Mouse (Mus musculus) cerebellum, adult 2 months (tissue): ENCODE results near the gene Chaf1a. TPM values are rescaled to one million over a fixed set of nuclear protein-coding genes. Genes with fewer than 3 reads are reported as not detected.

ENCODE experiments used
- DNase-seq, 2 experiments: peaks; one replicate each; pipeline ENCODE4 v3.0.0; 2021
- H3K27ac ChIP-seq: fragments of 200-500 bp; 2 replicates; pipeline ENCODE4 v1.5.1; 2012; ENCODE audit warnings: low read length, control low read depth, inconsistent platforms; ENCODE audit not compliant: insufficient read depth
- H3K27me3 ChIP-seq: fragments of 200-500 bp; 2 replicates; pipeline ENCODE4 v1.6.1; 2012; ENCODE audit warnings: inconsistent platforms, mild to moderate bottlenecking, low read length, moderate library complexity; ENCODE audit not compliant: control insufficient read depth, insufficient read depth
- H3K4me1 ChIP-seq: fragments of 200-500 bp; 2 replicates; pipeline ENCODE4 v1.6.1; 2011; ENCODE audit warnings: low read length; ENCODE audit not compliant: control insufficient read depth, insufficient read depth
- H3K4me3 ChIP-seq: fragments of 200-500 bp; replicated peaks from 2 replicates; pipeline ENCODE3; 2011; ENCODE audit warnings: mild to moderate bottlenecking, low read depth, low read length, control low read depth; ENCODE audit not compliant: insufficient read depth
- CTCF ChIP-seq: fragments of 200-500 bp; IDR thresholded peaks from 2 replicates; pipeline ENCODE4 v1.5.1; 2011; ENCODE audit warnings: low read depth, mild to moderate bottlenecking, control low read depth, low read length, moderate library complexity, borderline replicate concordance; ENCODE audit not compliant: insufficient read depth
- POLR2A ChIP-seq: fragments of 200-500 bp; IDR thresholded peaks from 2 replicates; pipeline ENCODE4 v1.6.1; 2011; ENCODE audit warnings: low read length, control low read depth, borderline replicate concordance; ENCODE audit not compliant: insufficient read depth
- WGBS: fragments of 180-500 bp; shearing (Covaris S2); methylation state at CpG from one replicate; pipeline ENCODE4 v1.1.7; 2018; 5-methylcytosine and 5-hydroxymethylcytosine counted together
- polyA plus RNA-seq: library from polyadenylated mRNA; depleted of rRNA; stranded (reverse); fragments of >200 nt; gene quantifications from 2 replicates; pipeline ENCODE4 v1.2.3, GENCODE M21; 2012

The Chaf1a gene
- polyA plus RNA-seq, 1 experiment: 2.9 TPM

- peaks cover 50% of the 10 kb centered on the region for H3K4me1 ChIP-seq
- TF ChIP-seq POLR2A (0 out of 2 replicates have a peak, but pooled peaks have one; percentile 7), CTCF (no peak)
- no peak for DNase-seq
- 68% methylated on average over 8 of the region's 8 CpGs for WGBS
- no peaks in the 10 kb centered on the region for H3K27me3 ChIP-seq
- no peak overlapping the region for H3K4me3 ChIP-seq
- H3K27ac ChIP-seq: no peak overlapping the region
Observed at GRCm38 (mm10) chr17:56016382-56016781, 23.9 kb upstream of the Chaf1a start.

DNA sequence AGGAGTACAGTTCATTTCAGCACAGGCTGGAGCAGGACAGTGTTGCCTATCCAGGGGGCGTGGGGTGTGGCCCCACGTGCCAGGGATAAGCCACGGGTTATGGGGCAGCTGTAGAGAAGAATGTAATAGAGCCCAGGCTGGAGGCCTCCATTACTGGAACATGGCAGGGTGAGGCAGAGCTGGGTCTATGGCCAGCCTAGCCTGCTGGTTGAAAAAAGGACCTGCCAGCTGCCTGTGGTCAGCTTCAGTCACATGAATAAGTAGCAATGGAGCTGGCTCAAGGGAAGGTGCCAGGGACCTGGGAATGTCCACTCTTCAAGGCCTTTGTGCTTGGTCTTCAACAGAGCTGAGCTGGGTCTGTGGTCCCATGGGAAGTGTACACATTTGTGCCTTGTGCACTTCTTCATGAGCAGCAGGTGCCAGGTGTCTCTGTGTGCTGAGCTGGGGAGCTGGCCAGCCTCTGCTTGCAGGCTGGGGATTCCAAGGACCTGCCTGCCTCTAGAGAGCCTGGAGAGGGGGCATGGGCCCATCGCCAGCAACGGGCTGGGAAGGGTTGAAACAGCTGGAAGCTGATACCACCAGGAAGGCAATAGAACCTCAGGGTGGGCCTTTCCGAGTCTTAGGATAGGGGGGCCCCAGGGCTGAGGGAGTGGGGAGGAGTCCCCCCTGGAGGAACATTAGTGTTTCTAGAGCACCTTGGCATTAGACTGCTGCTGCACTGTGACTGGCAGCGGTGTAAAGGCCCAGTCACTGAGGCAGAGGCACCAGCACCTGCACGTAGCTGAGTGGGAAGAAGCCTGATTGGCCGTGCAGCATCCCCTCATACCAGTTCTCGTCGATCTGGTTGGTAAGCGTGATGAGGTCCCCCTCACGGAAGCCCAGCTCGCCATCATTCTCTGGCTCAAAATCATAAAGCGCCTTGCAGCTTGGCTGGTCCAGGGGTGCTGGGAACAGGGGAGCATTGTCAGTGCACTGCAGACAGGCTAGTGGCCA, 23.1 kb upstream of the Chaf1a start:
- no peak overlapping the region for H3K4me3 ChIP-seq
- no peak overlapping the region for H3K27ac ChIP-seq
- TF ChIP-seq POLR2A (no peak; the same call in 1 of the 2 replicates), CTCF (no peak)
- WGBS: 60% methylated on average over 15 of the region's 15 CpGs
- no peaks in the 10 kb centered on the region for H3K27me3 ChIP-seq
- H3K4me1 ChIP-seq: peaks cover 50% of the 10 kb centered on the region
- DNase-seq: peak; percentile 45 to 50

- no peaks in the 10 kb centered on the region for H3K27me3 ChIP-seq
- H3K27ac ChIP-seq: peak overlapping the region; percentile 47; the same call in 1 of the 2 replicates
- no peak overlapping the region for H3K4me3 ChIP-seq
- H3K4me1 ChIP-seq: peaks cover 56% of the 10 kb centered on the region
- WGBS: 79% methylated on average over 7 of the region's 7 CpGs
- peak in 1 of 2 experiments; percentile 39 for DNase-seq
- TF ChIP-seq CTCF (no peak), POLR2A (no peak)
Observed at GRCm38 (mm10) chr17:56017848-56018247, 22.4 kb upstream of the Chaf1a start.

- peak; percentile 86 to 89 for DNase-seq
- Histone ChIP-seq H3K27me3 (no peaks in the 10 kb centered on the region), H3K4me3 (no peak overlapping the region), H3K27ac (peak overlapping the region; percentile 47), H3K4me1 (peaks cover 63% of the 10 kb centered on the region)
- TF ChIP-seq POLR2A (no peak), CTCF (peak; percentile 86)
- 48% methylated on average over 20 of the region's 20 CpGs for WGBS
Observed at GRCm38 (mm10) chr17:56018347-56019131, 21.7 kb upstream of the Chaf1a start.

- H3K27ac ChIP-seq: peak overlapping the region; percentile 72; the same call in 1 of the 2 replicates
- no peak for TF ChIP-seq POLR2A
- no peak for TF ChIP-seq CTCF
- H3K27me3 ChIP-seq: no peaks in the 10 kb centered on the region
- DNase-seq: peak; percentile 42 to 54
- 89% methylated on average over 6 of the region's 6 CpGs for WGBS
- H3K4me3 ChIP-seq: no peak overlapping the region
- H3K4me1 ChIP-seq: peaks cover 81% of the 10 kb centered on the region
Observed at GRCm38 (mm10) chr17:56020400-56021084, 19.7 kb upstream of the Chaf1a start.

- Histone ChIP-seq H3K27me3 (no peaks in the 10 kb centered on the region), H3K4me1 (peaks cover 84% of the 10 kb centered on the region), H3K27ac (peak overlapping the region; percentile 72), H3K4me3 (no peak overlapping the region)
- 66% methylated on average over 4 of the region's 4 CpGs for WGBS
- TF ChIP-seq CTCF: no peak
- TF ChIP-seq POLR2A: no peak
- peak; percentile 43 to 44 for DNase-seq
Observed at GRCm38 (mm10) chr17:56021161-56021910, 18.9 kb upstream of the Chaf1a start.
